Mouse (Mus musculus): Measurements from ENCODE around the gene Abhd5. TPM values are rescaled to one million over a fixed set of nuclear protein-coding genes. Genes with fewer than 3 reads are reported as not detected.

Gene Abhd5
- total and polyA plus RNA-seq, 2 experiments from 2014 or later: 28.2 to 33.9 TPM

- TF ChIP-seq CTCF (IDR thresholded peaks at IDR 0.05; ENCODE audit: low read depth): no peak
- H3K9me3 ChIP-seq (ENCODE audit: low read length): no peaks in the 10 kb centered on the region
- no peak overlapping the region for H3K4me2 ChIP-seq (ENCODE audit: low read depth)
- no peaks in the 10 kb centered on the region for H3K27me3 ChIP-seq (ENCODE audit: insufficient read depth, low read length)
- H3K27ac ChIP-seq (ENCODE audit: low read depth, low read length): no peak overlapping the region
- 94% methylated on average over 3 of the region's 3 CpGs for WGBS
- H3K9ac ChIP-seq: no peak overlapping the region
- no peaks in the 10 kb centered on the region for H3K4me1 ChIP-seq (ENCODE audit: insufficient read depth)
- ATAC-seq (no peak), DNase-seq (no peak)
- no peak overlapping the region for H3K4me3 ChIP-seq (ENCODE audit: low read depth, low read length)
- peaks cover 6% of the 10 kb centered on the region for H3K36me3 ChIP-seq (ENCODE audit: insufficient read depth)
Measured at GRCm38 (mm10) chr9:122386015-122386414, 34.6 kb downstream of the Abhd5 start.

- Histone ChIP-seq H3K9ac (no peak overlapping the region), H3K9me3 (ENCODE audit: low read length) (no peaks in the 10 kb centered on the region), H3K4me2 (ENCODE audit: low read depth) (no peak overlapping the region), H3K27me3 (ENCODE audit: insufficient read depth, low read length) (no peaks in the 10 kb centered on the region), H3K36me3 (ENCODE audit: insufficient read depth) (no peaks in the 10 kb centered on the region), H3K4me3 (ENCODE audit: low read depth, low read length) (no peak overlapping the region), H3K4me1 (ENCODE audit: insufficient read depth) (no peaks in the 10 kb centered on the region), H3K27ac (ENCODE audit: low read depth, low read length) (no peak overlapping the region)
- no peak for TF ChIP-seq CTCF (IDR thresholded peaks at IDR 0.05; ENCODE audit: low read depth)
- WGBS: 86% methylated on average over 5 of the region's 5 CpGs
- no peak for DNase-seq
- no peak for ATAC-seq
Measured at GRCm38 (mm10) chr9:122389287-122389920, 38.0 kb downstream of the Abhd5 start.

DNA sequence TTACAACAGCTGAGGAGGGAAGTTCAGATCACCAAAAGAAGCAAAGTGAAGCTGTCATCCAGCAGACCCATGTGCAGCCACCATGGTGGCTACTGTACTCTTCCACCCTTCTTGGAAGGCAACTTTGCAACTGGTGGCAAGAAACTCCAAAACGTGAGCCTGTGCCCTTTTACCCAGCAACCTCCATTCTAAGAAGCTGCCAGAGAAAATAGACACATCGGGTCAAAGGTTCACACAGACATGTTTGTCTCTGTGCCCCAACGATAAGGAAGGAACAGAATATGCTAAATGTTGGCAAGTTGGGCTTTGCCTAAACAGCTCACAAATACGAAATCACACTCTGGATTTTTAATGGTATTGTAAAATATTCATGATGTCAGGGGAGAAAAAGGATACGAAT, 44.4 kb downstream of the Abhd5 start:
- no peaks in the 10 kb centered on the region for H3K9me3 ChIP-seq (ENCODE audit: low read length)
- no peak for DNase-seq
- TF ChIP-seq CTCF (IDR thresholded peaks at IDR 0.05; ENCODE audit: low read depth): no peak

DNA sequence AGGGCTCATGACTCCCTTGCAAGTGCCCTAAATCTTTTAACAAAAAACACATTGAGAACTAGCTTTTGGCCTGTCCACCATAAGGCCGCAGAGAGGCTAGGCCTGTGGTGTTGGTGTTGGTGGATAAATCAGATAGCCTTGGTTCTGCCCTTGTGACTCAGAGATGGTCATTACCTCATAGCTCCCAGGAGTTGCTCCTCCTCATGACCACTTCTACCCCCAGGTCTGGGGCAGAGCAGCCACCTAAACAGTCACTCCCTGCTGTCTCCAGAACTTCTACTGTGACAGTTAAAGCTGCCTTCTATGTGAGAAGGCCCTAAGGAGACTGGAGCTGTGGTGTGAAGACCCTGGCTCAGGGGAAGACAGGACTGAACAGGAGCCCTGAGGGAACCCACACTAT, 45.7 kb downstream of the Abhd5 start:
- Histone ChIP-seq H3K9me3 (ENCODE audit: low read length) (no peaks in the 10 kb centered on the region), H3K27me3 (ENCODE audit: insufficient read depth, low read length) (no peaks in the 10 kb centered on the region), H3K36me3 (ENCODE audit: insufficient read depth) (no peaks in the 10 kb centered on the region), H3K4me1 (ENCODE audit: insufficient read depth) (no peaks in the 10 kb centered on the region), H3K27ac (ENCODE audit: low read depth, low read length) (no peak overlapping the region), H3K4me3 (ENCODE audit: low read depth, low read length) (no peak overlapping the region), H3K4me2 (ENCODE audit: low read depth) (no peak overlapping the region), H3K9ac (no peak overlapping the region)
- ATAC-seq (no peak), DNase-seq (no peak)
- 97% methylated on average over 1 of the region's 1 CpGs for WGBS
- TF ChIP-seq CTCF (IDR thresholded peaks at IDR 0.05; ENCODE audit: low read depth): no peak

More for the DNA sequence above, 44.4 kb downstream of the Abhd5 start:
- no peak overlapping the region for H3K27ac ChIP-seq (ENCODE audit: low read depth, low read length)
- H3K4me3 ChIP-seq (ENCODE audit: low read depth, low read length): no peak overlapping the region
- ATAC-seq: no peak
- no peaks in the 10 kb centered on the region for H3K36me3 ChIP-seq (ENCODE audit: insufficient read depth)
- no peak overlapping the region for H3K9ac ChIP-seq
- 65% methylated on average over 5 of the region's 5 CpGs for WGBS
- H3K27me3 ChIP-seq (ENCODE audit: insufficient read depth, low read length): no peaks in the 10 kb centered on the region
- no peaks in the 10 kb centered on the region for H3K4me1 ChIP-seq (ENCODE audit: insufficient read depth)
- H3K4me2 ChIP-seq (ENCODE audit: low read depth): no peak overlapping the region

- no peaks in the 10 kb centered on the region for H3K36me3 ChIP-seq (ENCODE audit: insufficient read depth)
- H3K9me3 ChIP-seq (ENCODE audit: low read length): no peaks in the 10 kb centered on the region
- no peak overlapping the region for H3K4me3 ChIP-seq (ENCODE audit: low read depth, low read length)
- no peak overlapping the region for H3K4me2 ChIP-seq (ENCODE audit: low read depth)
- no peak overlapping the region for H3K9ac ChIP-seq
- peak; percentile 25; the same call in 1 of the 2 replicates for ATAC-seq
- H3K4me1 ChIP-seq (ENCODE audit: insufficient read depth): no peaks in the 10 kb centered on the region
- H3K27me3 ChIP-seq (ENCODE audit: insufficient read depth, low read length): no peaks in the 10 kb centered on the region
- H3K27ac ChIP-seq (ENCODE audit: low read depth, low read length): no peak overlapping the region
- peak; percentile 11 for DNase-seq
- WGBS: 41% methylated on average over 7 of the region's 7 CpGs
- no peak for TF ChIP-seq CTCF (IDR thresholded peaks at IDR 0.05; ENCODE audit: low read depth)
Measured at GRCm38 (mm10) chr9:122398746-122399145, 47.3 kb downstream of the Abhd5 start.

DNA sequence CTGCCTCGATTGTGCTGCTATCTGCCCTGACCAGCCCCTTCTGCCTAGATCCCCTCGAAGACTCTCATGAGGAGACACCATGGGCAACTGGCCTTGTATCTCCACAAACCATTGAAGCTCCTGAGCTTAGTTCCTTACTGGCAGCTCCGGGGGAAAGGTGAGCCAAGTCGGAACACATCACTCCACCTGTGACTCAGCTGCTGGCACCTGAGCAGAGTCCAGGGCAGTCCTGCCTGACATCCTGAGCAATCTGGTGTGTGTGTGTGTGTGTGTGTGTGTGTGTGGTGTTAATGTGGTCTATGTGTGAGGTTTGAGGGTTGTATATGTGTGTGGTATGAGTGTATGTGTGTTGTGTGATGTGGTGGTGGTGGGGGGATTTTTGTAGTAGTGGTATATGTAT, 49.8 kb downstream of the Abhd5 start:
- no peak for DNase-seq
- Histone ChIP-seq H3K9me3 (ENCODE audit: low read length) (no peaks in the 10 kb centered on the region), H3K27me3 (ENCODE audit: insufficient read depth, low read length) (no peaks in the 10 kb centered on the region), H3K9ac (no peak overlapping the region), H3K27ac (ENCODE audit: low read depth, low read length) (no peak overlapping the region), H3K4me1 (ENCODE audit: insufficient read depth) (no peaks in the 10 kb centered on the region), H3K36me3 (ENCODE audit: insufficient read depth) (no peaks in the 10 kb centered on the region), H3K4me2 (ENCODE audit: low read depth) (no peak overlapping the region), H3K4me3 (ENCODE audit: low read depth, low read length) (no peak overlapping the region)
- no peak for TF ChIP-seq CTCF (IDR thresholded peaks at IDR 0.05; ENCODE audit: low read depth)
- 86% methylated on average over 4 of the region's 4 CpGs for WGBS
- ATAC-seq: no peak

DNA sequence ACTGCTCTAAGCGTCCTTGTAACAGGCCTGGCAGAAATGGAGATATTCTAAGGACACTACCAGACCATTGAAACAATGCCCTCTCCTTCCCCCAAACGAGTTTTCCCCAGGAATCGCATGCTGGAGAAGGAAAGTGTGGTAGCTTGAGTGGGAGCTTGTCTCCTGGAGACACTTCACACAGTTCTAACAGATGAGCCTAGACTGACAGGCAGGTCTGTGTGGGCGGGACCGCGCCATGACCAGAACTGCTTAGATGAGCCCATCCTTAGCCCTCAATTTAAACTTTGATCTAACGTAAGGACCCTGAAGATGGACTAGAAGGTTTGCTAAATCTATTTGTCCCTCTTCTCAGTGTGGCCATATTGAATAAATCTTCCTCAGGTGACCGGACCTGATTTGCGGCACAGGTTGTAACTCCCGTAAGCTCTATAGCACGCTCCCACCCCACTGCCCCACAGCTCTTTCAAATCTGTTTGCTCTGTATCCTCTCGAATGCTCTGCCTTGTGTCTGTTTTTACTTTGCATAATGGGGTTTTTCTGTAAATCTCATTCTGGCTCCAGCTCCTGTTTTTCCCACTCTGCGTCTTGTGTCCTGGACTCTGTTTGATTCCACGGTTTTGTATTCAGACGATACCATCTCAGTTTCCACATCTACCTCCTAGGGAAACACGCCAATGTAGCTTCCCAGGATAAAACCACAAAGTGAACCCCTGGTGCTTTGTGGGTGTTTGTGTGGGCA, 59.2 kb downstream of the Abhd5 start:
- DNase-seq: no peak
- Histone ChIP-seq H3K4me3 (ENCODE audit: low read depth, low read length) (no peak overlapping the region), H3K4me1 (ENCODE audit: insufficient read depth) (no peaks in the 10 kb centered on the region), H3K27me3 (ENCODE audit: insufficient read depth, low read length) (no peaks in the 10 kb centered on the region), H3K9me3 (ENCODE audit: low read length) (no peaks in the 10 kb centered on the region), H3K27ac (ENCODE audit: low read depth, low read length) (no peak overlapping the region), H3K9ac (no peak overlapping the region), H3K36me3 (ENCODE audit: insufficient read depth) (no peaks in the 10 kb centered on the region), H3K4me2 (ENCODE audit: low read depth) (no peak overlapping the region)
- 88% methylated on average over 16 of the region's 16 CpGs for WGBS
- ATAC-seq: no peak
- TF ChIP-seq CTCF (IDR thresholded peaks at IDR 0.05; ENCODE audit: low read depth): no peak
